Mouse (Mus musculus): ENCODE measurements around the gene Npnt. TPM values are rescaled to one million over a fixed set of nuclear protein-coding genes. Genes with fewer than 3 reads are reported as not detected.

Gene Npnt
- total RNA-seq, 2 experiments from 2014 or later, result 3.3 to 4.1 TPM

DNA sequence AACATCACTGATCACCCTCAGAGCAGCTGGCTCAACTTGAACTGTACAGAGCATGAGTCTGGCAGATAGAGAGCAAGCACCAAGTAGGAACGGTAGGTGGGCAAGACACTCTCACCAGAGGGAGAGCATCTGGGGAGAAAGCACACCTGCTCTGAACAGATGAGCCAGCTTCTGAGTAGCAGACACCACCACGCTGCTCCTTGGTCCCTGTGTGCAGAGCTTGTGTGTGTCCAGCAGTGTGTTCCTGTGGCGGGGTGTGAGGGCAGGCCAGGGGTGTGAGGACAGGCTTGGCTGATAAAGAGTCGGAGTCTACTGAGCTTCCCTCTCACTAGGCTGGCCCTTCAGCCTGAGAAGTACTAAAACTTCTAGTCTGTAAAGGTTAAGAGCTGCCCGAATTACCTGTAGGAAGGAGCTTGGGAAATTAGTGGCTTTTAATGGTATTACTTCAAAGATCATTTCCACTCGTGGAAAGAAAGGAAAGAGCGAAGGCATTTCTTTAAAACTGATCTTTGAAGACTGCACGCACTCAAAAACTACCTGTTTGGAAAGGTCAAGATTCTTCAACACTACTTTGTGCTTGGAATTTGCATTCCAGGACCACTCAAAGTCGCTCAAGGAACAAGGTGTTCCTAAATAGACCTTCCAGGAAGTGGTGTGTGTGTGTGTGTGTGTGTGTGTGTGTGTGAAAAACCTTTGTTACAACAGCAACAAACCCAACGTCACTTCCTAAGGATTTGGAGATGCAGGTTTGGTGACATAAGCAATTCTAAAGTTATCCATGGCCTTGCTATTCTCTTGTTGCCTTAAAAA lies 9.7 kb downstream of the Npnt start:
- no peak for DNase-seq
- intact Hi-C loops (cut with DNase I), result no loop called here

DNA sequence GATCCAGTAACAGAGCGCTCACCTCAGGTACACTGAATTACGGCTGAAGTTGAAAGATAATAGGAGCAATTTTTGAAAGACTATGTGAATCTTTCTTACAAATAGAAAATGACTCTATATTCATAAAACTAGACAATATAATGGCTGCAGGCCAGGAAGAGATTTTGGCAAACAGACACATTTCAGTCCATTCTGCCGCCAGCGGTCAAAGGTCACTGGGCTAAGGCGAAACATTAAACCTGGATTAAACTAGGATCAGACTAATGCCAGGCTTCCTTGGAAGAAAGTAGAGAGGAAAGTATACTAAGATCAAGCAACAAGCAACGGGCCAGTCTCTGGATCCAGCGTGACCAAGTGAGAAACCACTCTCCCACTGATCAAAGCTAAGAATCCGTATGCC lies 11.1 kb downstream of the Npnt start:
- DNase-seq, result no peak

DNA sequence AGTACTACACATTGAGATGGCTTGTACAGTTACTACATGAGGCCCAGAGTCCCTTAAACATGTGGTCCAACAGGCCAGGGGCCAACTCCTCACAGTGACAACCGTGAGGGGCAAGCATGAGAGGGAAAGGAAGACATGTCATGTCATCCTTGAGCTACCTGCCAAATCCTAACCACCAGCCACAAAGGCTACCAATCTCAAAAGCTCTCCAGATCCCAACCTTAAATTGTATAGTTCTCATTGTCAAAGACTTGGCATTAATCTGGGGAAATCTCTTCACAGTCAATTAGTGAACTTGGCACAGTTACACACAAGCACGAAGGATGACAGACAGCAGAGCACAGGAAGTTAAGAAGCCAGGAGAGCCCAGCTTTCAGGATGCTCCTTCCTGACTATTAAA lies 15.4 kb downstream of the Npnt start:
- intact Hi-C loops (cut with DNase I), result no loop called here
- no peak for DNase-seq

More for the DNA sequence above, 11.1 kb downstream of the Npnt start:
- intact Hi-C loops (cut with DNase I), result no loop called here

DNA sequence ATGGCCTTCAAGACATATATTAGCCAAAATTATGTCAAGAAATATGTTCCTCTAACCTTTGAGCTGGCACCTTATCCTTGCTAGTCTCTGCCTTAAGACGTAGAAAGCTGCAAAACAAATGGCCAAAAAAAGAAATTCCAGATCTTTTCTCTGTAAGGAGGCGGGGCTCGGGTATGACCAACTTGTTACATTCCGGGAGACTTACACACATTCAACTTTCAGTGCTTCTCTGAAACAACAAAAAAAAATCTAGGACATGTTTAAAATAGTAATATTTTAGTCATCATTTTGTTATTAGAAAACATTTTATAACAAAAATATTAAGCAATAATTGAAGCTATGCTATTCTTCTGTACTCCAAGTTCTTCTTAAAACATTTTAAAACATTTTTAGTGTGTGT lies 18.6 kb downstream of the Npnt start:
- intact Hi-C loops (cut with DNase I), result no loop called here
- no peak for DNase-seq

DNA sequence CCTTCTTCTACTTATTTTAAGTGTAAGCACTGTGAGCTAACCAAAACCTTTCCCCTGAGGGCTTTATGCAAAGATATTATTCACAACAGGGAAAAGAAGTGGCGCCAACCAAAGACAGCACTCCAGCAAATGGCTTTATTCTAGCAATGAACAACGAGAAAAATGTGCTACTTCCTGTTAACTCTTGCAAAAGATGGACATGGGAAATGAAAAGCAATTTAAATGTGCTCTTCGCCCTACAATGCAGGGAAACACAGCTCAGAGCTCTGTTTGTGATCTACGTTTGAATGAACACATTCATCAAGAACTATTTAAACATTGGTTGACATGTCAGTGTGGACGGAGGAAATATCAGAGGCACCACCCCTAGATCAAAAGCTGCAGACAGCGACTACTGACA lies 20.2 kb downstream of the Npnt start:
- no peak for DNase-seq
- intact Hi-C loops (cut with DNase I), result no loop called here

DNA sequence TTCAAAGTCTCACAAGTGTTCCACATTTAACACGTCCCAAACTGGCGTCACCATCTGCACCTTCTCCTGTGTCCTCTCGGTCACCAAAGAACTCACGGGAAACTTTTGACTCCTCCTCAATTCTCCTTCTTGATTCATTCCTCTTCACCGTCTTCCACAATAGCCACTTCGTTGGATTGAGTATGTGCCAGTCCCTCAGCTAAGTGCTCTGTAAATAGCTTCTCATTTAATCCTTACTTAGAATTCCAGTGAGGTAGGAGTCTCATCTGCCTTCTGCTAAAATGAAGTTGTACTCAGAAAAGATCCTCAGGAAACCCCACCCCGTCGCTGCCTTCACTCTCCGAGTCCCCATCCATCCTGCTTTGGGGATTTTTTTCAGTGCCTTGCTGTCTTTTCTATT lies 21.9 kb downstream of the Npnt start:
- DNase-seq, result no peak
- intact Hi-C loops (cut with DNase I), result no loop called here

DNA sequence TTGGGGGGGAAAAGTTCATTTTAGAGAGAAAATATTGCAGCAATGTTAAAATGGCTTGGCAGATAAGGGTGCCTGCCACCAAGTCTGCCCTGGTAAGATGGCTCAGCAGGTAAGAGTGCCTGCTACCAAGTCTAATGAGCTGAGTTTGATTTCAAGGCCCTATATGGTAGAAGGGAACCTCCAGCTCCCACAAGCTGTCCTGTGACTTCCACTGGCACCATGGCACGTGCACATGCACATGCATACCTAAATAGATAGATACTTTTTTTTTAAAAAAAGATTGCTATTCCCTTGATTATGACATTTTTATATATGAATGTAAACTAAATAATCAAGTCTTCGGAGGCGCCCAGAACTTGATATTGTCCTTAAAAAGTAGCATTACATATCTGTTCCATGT lies 30.3 kb downstream of the Npnt start:
- intact Hi-C loops (cut with DNase I), result no loop called here
- no peak for DNase-seq

DNA sequence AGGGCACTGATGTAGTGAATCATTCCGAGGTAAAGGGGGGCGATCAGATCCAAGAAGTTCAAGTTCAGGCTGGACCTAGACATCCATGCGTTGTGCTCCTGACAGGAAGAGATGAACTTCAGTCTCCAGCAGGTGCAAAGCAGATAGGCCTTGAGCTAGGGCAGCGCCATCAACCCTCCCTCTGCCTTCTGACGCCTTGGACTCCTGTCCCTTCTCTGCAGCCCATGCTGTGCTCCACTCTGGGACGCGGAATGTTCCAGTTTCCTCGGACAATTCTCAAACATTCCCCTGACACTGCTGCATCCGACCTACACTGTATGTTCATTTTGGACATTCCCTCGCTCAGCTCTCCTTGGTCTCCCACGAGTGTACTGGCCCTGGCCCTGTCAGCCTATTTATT lies 30.9 kb downstream of the Npnt start:
- no peak for DNase-seq
- intact Hi-C loops (cut with DNase I), result no loop called here

DNA sequence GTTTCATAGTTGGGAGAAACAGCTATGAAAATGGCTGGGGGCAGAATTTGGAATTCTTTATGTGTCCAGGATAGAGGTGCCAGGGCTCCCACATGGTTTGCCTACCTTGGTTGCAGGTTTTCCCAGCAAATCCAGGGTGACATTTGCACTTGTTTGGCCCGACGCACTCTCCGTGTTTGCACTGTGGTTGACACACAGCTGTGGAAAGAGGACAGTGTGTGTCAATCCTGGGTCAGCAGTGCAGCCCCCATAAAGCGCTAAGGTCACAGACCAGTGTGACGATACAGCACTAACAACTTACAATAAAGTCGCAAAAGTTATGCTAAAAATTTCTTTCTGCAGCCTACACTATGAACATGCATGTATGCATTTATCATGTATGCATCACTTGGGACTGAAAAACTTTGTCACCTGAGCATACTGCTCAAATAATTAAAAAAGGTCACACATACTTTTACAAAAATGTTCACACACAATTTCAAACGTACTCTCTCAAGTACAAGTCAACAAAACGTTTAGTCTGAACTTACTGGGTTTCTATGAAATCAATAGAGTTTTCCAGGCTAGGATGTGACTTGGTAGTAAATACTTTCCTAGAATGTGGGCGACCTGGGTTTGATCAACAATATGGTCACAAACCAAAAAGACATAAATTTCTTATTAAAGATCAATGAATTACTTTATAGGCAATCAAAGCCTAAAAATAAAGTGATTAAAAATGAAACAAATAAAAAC lies 32.6 kb downstream of the Npnt start:
- intact Hi-C loops (cut with DNase I), result no loop called here
- no peak for DNase-seq

DNA sequence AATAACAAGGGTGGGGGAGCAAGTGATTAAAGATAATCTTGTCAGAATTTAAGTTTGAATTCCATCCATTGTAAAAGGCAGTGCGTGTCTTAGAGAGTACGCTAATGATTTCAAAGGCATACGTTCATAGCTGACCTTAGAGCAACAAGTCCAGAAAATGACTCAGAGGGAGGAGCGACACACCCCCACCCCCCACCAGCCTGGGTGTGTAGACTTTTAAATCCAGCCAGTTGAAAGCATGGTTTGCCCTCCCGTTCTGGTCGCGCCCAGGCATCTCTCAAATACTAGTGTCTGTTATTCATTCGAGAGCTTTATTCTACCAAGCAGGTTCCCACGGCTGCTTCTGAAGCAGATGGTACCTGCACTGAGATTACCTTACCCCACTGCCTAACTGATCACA lies 34.4 kb downstream of the Npnt start:
- intact Hi-C loops (cut with DNase I), result no loop called here
- DNase-seq, result no peak

DNA sequence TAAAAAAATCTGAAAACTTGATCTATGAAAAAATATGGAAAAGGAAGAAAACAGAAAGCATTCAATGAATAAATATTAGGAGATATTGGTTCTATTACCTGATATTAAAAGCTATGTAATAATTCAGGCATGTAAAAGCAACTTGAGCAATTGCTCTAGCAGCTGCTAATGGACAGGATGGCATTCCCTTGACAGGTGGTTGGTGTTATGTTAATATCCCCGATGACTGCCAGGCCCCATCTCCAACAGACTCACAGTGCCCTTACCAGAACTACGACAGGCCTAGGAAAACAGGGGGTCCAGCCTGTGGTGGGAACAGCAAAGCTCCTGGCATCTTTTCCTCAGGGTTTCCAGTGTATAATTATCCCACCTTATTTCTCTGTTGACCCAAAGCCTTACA lies 37.7 kb downstream of the Npnt start:
- DNase-seq, result no peak
- intact Hi-C loops (cut with DNase I), result no loop called here

DNA sequence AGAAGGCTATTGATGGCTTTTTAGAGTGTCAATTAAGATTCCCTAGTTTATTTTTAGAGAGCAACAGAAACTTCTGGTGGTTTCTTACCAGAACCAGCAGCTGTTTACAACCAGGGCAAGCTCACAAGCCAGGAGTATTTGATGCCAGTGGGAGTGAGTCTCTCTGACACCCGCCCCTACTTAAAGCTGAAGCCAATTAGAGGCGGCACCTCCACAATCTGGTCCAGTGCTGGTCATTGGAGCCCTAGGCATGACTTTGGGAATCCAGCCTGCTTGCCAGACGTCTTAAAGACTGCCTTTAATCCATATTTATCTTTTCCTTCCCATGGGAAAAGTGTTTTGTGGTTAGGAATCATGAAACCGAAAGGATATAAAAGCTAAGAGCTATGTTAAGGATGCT lies 38.4 kb downstream of the Npnt start:
- intact Hi-C loops (cut with DNase I), result no loop called here
- DNase-seq, result peak; percentile 6 to 15

DNA sequence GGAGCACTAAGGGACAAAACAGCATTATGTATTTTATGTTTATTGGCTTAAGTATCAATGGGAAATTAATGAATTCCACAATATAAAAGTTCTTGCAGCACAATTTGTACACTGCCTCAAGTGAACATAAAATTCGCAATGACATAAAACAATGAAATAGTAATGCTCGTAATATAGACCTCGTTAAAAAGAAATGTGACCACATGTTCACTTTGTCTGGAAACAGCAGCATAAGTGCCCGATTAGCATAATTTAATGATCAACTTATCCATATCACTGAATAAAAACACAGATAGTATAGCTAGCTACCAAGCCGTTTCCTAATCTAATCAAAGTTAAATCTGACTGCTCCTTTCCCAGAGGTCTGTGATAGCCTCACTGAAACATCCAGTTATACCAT lies 39.4 kb downstream of the Npnt start:
- intact Hi-C loops (cut with DNase I), result no loop called here

DNA sequence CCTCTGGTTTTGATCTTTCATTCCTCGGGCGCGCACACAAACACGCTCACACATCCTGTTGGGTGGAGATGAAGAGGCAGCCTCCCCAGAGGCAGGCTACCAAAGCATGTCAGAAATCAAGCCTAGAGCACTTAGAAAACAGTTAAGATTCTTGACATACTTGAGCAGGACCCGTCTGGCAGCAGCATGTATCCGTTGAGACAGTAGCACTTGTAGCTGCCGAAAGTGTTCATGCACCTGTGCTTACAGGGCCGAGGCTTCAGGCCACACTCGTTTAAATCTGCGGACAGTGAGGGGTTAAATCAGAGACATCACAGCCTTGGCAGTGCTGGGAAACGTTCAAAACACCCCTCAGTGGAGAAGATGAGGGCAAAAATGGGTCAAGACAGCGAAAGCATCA lies 40.4 kb downstream of the Npnt start:
- intact Hi-C loops (cut with DNase I), result no loop called here

More for the DNA sequence above, 39.4 kb downstream of the Npnt start:
- DNase-seq, result no peak

DNA sequence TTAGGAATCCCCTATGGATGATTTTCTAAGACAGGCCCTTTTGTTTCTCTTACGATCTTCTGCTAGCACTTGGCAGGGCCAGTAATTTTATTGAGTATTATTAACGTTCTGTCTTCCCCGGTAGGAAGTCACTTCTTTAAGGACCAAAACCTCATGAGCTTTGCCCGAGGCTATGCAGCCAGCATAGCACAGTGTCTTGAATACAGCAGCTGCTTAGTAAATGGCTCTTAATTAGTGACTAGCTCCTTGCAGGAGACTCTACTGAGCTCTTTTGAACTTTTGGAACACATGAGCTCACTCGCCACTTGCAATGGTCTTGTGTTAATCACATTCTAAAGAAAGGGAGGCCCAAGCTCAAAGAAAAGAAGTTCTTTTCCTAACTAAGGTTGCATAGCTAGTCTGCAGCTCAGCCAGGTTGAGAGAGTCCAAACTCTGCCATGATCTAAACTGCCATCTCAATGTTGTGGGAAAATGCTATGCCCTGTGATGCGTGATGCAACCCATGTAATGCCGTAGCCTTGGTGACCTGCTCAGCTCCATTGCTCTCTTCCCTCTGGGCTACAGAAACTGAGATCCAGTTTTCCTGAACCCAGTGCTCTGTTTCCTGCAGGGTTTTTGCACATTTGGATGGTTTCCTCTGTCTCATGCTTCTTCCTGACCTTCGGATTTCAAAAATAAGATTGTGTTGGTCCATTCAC lies 42.4 kb downstream of the Npnt start:
- no peak for DNase-seq
- intact Hi-C loops (cut with DNase I), result no loop called here

More for the DNA sequence above, 40.4 kb downstream of the Npnt start:
- DNase-seq, result no peak

DNA sequence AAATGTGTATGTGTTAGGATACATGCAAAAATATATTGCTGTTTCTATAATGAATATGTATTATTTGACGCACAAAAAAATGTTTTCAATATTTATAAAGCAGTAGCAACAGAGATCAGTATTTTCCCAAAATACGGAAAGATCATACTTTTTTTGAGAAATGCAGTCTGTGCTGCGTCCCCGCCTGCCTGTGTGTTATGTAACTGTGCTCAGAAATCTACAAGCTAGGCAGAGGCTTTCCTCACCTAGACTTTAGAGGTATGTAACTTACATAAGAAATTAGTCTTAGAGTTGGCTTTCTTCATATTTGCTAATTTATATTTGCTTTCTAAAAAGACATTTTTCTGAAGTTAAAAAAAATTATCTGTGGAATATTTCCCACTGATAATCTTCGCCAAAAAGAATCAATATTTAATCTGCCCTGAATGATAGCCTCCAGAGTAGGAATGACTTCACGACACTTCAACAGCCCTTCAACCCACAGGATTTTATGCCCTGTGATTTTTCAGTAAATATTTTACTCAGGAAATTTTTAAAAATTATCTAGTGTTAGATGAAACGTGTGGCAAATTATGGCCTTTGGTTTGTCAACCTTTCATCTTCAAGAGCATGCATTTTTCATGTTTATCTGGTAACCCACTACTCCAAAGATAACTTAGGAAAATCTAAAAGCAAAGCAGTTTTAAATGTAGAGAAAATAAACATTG lies 44.7 kb downstream of the Npnt start:
- intact Hi-C loops (cut with DNase I), result no loop called here
- no peak for DNase-seq

DNA sequence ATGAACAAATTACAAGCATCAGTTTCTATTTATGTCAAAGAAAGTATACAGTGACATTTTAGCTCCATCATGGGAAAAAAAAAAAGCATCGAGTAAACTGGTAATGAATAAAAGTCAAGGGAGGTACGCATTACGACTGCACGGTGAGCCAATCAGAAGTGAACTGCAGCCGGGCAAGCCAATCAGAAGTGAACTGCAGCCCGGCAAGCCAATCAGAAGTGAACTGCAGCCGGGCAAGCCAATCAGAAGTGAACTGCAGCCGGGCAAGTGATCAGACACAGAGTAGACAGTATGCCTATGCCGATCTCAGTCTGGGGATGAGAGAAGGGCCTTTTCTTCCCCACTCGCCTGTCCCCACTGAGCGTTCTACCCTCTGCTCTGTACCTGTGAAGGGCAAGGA lies 46.7 kb downstream of the Npnt start:
- no peak for DNase-seq
- intact Hi-C loops (cut with DNase I), result no loop called here

DNA sequence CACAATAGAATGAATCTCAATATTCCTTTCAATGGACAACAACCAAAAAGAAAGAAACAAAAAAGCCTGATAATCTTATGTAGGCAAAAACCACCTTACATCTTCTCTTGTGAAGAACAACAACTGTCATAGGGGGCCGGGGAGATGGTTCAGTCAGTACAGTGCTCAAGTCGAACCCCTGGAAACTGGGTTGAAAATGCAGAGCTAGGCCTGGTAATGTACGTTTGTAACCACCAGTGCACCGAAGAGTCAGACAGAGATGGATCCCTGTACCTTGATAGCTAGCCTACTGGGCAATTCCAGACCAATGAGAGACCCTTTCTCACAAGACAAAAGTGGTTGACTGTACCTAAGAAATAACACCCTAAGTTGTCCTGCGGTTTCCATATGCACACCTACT lies 47.2 kb downstream of the Npnt start:
- DNase-seq, result no peak
- intact Hi-C loops (cut with DNase I), result no loop called here

DNA sequence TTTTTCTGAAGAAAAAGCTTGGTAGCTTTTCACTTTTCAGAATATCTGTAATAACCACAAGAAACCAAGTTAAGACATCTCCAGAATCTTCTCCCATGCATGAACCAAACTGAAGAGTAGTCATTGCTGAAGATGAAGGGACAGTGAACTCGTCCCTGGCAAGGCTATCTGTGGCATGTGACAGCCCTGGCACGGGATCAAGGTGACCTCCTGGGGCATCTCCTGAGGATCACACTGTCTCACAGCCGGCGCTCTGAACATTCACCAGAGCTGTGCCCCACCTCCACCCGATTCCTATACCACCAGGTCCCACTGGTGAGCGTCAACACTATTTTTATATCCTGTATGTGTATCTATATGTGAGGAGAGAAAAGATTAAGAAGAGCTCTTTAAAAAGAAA lies 47.9 kb downstream of the Npnt start:
- intact Hi-C loops (cut with DNase I), result no loop called here
- DNase-seq, result no peak

DNA sequence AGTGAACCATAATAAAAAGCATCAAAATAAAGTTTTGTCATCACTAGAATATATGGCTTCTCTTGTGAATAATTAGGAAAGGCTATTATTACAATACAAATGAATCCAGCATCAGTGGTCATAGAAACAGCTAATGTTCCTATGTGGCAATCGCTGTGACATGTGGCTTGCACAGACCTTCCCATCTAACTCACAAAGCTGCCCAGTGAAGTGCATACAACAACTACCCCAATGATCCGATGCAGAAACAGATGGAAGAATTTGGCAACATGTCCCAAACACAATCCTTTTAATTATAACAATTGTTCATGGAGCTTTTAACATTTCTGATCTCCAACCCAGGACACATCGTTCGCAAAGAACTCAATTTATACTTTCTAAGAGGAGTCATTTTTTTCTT lies 52.2 kb downstream of the Npnt start:
- intact Hi-C loops (cut with DNase I), result no loop called here
- no peak for DNase-seq

DNA sequence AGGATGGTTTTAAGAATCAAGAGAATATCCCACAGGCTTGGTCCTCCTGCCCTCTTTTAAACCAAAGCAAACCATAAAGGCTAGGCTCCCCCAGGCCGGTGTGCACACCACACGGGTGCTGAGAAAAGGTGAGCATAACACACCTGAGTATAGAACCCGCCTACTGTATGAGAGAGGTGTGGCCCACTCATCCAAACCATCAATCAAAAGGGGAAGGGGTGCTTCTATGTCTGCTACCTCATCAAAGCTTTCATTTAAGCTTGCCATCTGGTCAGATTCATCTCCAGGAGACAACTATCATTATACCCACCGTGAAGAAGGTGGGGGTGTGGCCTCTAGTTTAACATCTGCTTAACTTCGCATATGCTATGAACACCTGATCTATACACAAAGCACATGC lies 52.7 kb downstream of the Npnt start:
- DNase-seq, result no peak
- intact Hi-C loops (cut with DNase I), result no loop called here

Measured in heart, postnatal 36 days (tissue).